Mouse (Mus musculus) adrenal gland, adult 10 weeks (tissue): ENCODE measurements around the gene Spata3. TPM values are rescaled to one million over a fixed set of nuclear protein-coding genes. Genes with fewer than 3 reads are reported as not detected.

Source experiments
- polyA plus RNA-seq: library from polyadenylated mRNA; stranded (reverse); fragments of 350-450 nt; fragmentation: Illumina TruSeq; extraction: RNeasy Lipid Tissue Mini Kit (QIAGEN cat#74804); gene quantifications from one replicate; pipeline ENCODE4 v1.2.3, GENCODE M21; 2014; ENCODE audit warnings: low read depth, low replicate concordance

The Spata3 gene
- polyA plus RNA-seq = not detected

GRCm38 (mm10) chr1:86016516-86016915 is at the start of gene Spata3:
Gene Spata3, plus strand, starts transcription at chr1:86016816.

GRCm38 (mm10) chr1:86045848-86046805 is 29.5 kb downstream of the Spata3 start, which contains the start of gene 2810459M11Rik:
Gene 2810459M11Rik, plus strand, starts transcription at chr1:86045863.

GRCm38 (mm10) chr1:86064271-86064991 is 47.8 kb downstream of the Spata3 start, which contains the start of gene Psmd1:
Gene Psmd1, plus strand, starts transcription at chr1:86064387.

Other genes with a start within 250 kb of the Spata3 start
- 2.6 TPM for gene A630001G21Rik, start 238.2 kb upstream of the Spata3 start, polyA plus RNA-seq
- 307 TPM for gene Cab39, start 223.4 kb upstream of the Spata3 start, polyA plus RNA-seq
- gene Itm2c, start 122.5 kb upstream of the Spata3 start, polyA plus RNA-seq = 24.6 TPM
- gene 4933407L21Rik, start 88.3 kb upstream of the Spata3 start, polyA plus RNA-seq = not detected
- 9.4 TPM for gene Gpr55, start 55.8 kb upstream of the Spata3 start, polyA plus RNA-seq
- gene 2810459M11Rik, start 29.0 kb downstream of the Spata3 start, polyA plus RNA-seq = 0.64 TPM
- 300 TPM for gene Psmd1, start 47.6 kb downstream of the Spata3 start, polyA plus RNA-seq
- not detected for gene Htr2b, start 95.2 kb downstream of the Spata3 start, polyA plus RNA-seq
- not detected for gene Gm21972, start 116.8 kb downstream of the Spata3 start, polyA plus RNA-seq
- gene Armc9, start 138.0 kb downstream of the Spata3 start, polyA plus RNA-seq = 5.1 TPM